Mouse (Mus musculus): ENCODE results near the gene Gm29110.
"Not testable (repeated sequence)": the region's sequence is repeated elsewhere in the genome, so short reads cannot be mapped to it uniquely, and the experiment has no call there.

Gene Gm29110

GRCm38 (mm10) chrY:74470231-74470630, at the start of gene Gm29110:
Gene Gm29110, plus strand, starts transcription at chrY:74470531.
- not testable (repeated sequence) for DNase-seq (ENCODE audit: low read depth, low spot score)

Data from CD4-positive helper T cell, adult 2 months (primary cell).